Comparison of ENCODE assay signal across 22 mouse cellular contexts in genomic region chr10:23864362-23865312, GRCm38 (mm10). TPM values are rescaled to one million over a fixed set of nuclear protein-coding genes. Genes with fewer than 3 reads are reported as not detected.
DNase-seq lines count a peak whose midpoint lies in the region; ATAC-seq and TF ChIP-seq lines count a peak whose summit lies in the region.
"Had no signal": no experiment of that assay in that cellular context is flagged by ENCODE, and none has a peak within 500 bp of the region (broad histone marks: within the 10 kb centered on the region; RNA-seq: fewer than 3 reads in every experiment).

No protein-coding gene starts in this region.

- no peak overlapping the region for H3K4me3 ChIP-seq in liver, postnatal 0 days (ENCODE audit: low read depth, low read length)
- no peak overlapping the region for H3K4me3 ChIP-seq in liver, embryonic 11.5 days (ENCODE audit: low read depth, low read length)
- peak overlapping the region; percentile 38 for H3K4me3 ChIP-seq in megakaryocyte, embryonic 14.5 days (replicated peaks)
- no peak overlapping the region for H3K4me3 ChIP-seq in stomach, postnatal 0 days (ENCODE audit: low read depth, low read length)
- H3K4me3 ChIP-seq: heart, embryonic 12.5 days; hindbrain, embryonic 10.5 days; layer of hippocampus, adult 2 months; left cerebral cortex, adult 2 months; limb, embryonic 13.5 days; myocyte had no signal

- 54% methylated on average over 9 of the region's 9 CpGs for WGBS in liver, postnatal 0 days (ENCODE audit: insufficient replicate concordance)
- 73% methylated on average over 9 of the region's 9 CpGs for WGBS in liver, embryonic 11.5 days
- 63% methylated on average over 9 of the region's 9 CpGs for WGBS in stomach, postnatal 0 days

- H3K27ac ChIP-seq in liver, postnatal 0 days (ENCODE audit: low read depth), result 0 out of 2 replicates have a peak overlapping the region, but pooled peaks have one; percentile 29
- no peak overlapping the region for H3K27ac ChIP-seq in liver, embryonic 11.5 days (ENCODE audit: low read depth, low read length)
- H3K27ac ChIP-seq in stomach, postnatal 0 days (replicated peaks), result no peak overlapping the region
- H3K27ac ChIP-seq: hindbrain, embryonic 10.5 days; layer of hippocampus, adult 2 months; left cerebral cortex, adult 2 months; limb, embryonic 13.5 days had no signal

- H3K4me1 ChIP-seq in liver, postnatal 0 days (ENCODE audit: insufficient read depth), result no peaks in the 10 kb centered on the region
- H3K4me1 ChIP-seq in liver, embryonic 11.5 days (replicated peaks; ENCODE audit: control insufficient read depth, insufficient read depth, low read length), result no peaks in the 10 kb centered on the region
- H3K4me1 ChIP-seq in megakaryocyte, embryonic 14.5 days, result no peaks in the 10 kb centered on the region
- H3K4me1 ChIP-seq in stomach, postnatal 0 days (replicated peaks; ENCODE audit: control insufficient read depth, insufficient read depth), result no peaks in the 10 kb centered on the region
- H3K4me1 ChIP-seq: heart, embryonic 12.5 days; hindbrain, embryonic 10.5 days; limb, embryonic 13.5 days had no signal

- TF ChIP-seq POLR2A in brain, embryonic 14.5 days (IDR thresholded peaks at IDR 0.05; ENCODE audit: borderline replicate concordance, extremely low read depth, insufficient read depth, insufficient read length, poor library complexity, severe bottlenecking), result no peak

- no peak for TF ChIP-seq CTCF in liver, postnatal 0 days (IDR thresholded peaks at IDR 0.05; ENCODE audit: low read depth)
- no peak for TF ChIP-seq CTCF in brain, embryonic 14.5 days (IDR thresholded peaks at IDR 0.05; ENCODE audit: borderline replicate concordance, extremely low read depth, insufficient read depth, insufficient read length)
- TF ChIP-seq CTCF in stomach, postnatal 0 days (IDR thresholded peaks at IDR 0.05; ENCODE audit: low read depth), result no peak

- H3K9me3 ChIP-seq in liver, postnatal 0 days (ENCODE audit: low read length), result peaks cover 6% of the 10 kb centered on the region; the same call in 1 of the 2 replicates
- peaks cover 7% of the 10 kb centered on the region for H3K9me3 ChIP-seq in liver, embryonic 11.5 days (ENCODE audit: control insufficient read depth, low read length)
- no peaks in the 10 kb centered on the region for H3K9me3 ChIP-seq in megakaryocyte, embryonic 14.5 days
- no peaks in the 10 kb centered on the region for H3K9me3 ChIP-seq in stomach, postnatal 0 days (ENCODE audit: control insufficient read depth, low read length)

- no peak overlapping the region for H3K9ac ChIP-seq in liver, postnatal 0 days (replicated peaks)
- no peak overlapping the region for H3K9ac ChIP-seq in liver, embryonic 11.5 days (ENCODE audit: low read depth, low read length)
- H3K9ac ChIP-seq in stomach, postnatal 0 days (ENCODE audit: low read length), result no peak overlapping the region
- H3K9ac ChIP-seq: heart, embryonic 12.5 days; limb, embryonic 13.5 days had no signal

- DNase-seq in adrenal gland, postnatal 36 days, result peak; percentile 6 to 21
- no peak for DNase-seq in adrenal gland, postnatal 25 days
- no peak for DNase-seq in liver, postnatal 0 days
- no peak for DNase-seq in liver, embryonic 11.5 days (ENCODE audit: low spot score)
- DNase-seq in brain, embryonic 14.5 days (ENCODE audit: low read depth), result peak; percentile 19
- no peak for DNase-seq in thymus, postnatal 25 days
- DNase-seq in stomach, postnatal 0 days (ENCODE audit: low spot score), result no peak
- DNase-seq: cerebellum, postnatal 36 days; gastrocnemius, postnatal 25 days; kidney, adult 11 months; thymus, postnatal 4 days had no signal

- no peak overlapping the region for H3K4me2 ChIP-seq in liver, postnatal 0 days (ENCODE audit: low read depth, low read length)
- no peak overlapping the region for H3K4me2 ChIP-seq in liver, embryonic 11.5 days
- no peak overlapping the region for H3K4me2 ChIP-seq in stomach, postnatal 0 days (replicated peaks; ENCODE audit: low read depth)
- H3K4me2 ChIP-seq: heart, embryonic 12.5 days; limb, embryonic 13.5 days had no signal

- TF ChIP-seq EP300 in liver, postnatal 0 days (IDR thresholded peaks at IDR 0.05; ENCODE audit: low read depth), result no peak
- TF ChIP-seq EP300 in stomach, postnatal 0 days (optimal IDR thresholded peaks at IDR 0.05), result no peak

- H3K36me3 ChIP-seq in liver, postnatal 0 days (replicated peaks; ENCODE audit: insufficient read depth, low read length), result peaks cover 14% of the 10 kb centered on the region
- H3K36me3 ChIP-seq in liver, embryonic 11.5 days (ENCODE audit: control insufficient read depth, insufficient read depth, low read length), result no peaks in the 10 kb centered on the region
- H3K36me3 ChIP-seq in megakaryocyte, embryonic 14.5 days (replicated peaks; ENCODE audit: low read length), result no peaks in the 10 kb centered on the region
- H3K36me3 ChIP-seq in stomach, postnatal 0 days (ENCODE audit: control insufficient read depth, insufficient read depth, low read length), result no peaks in the 10 kb centered on the region
- H3K36me3 ChIP-seq: heart, embryonic 12.5 days; hindbrain, embryonic 10.5 days; limb, embryonic 13.5 days had no signal

- H3K27me3 ChIP-seq in liver, postnatal 0 days (ENCODE audit: insufficient read depth, low read length), result no peaks in the 10 kb centered on the region
- H3K27me3 ChIP-seq in liver, embryonic 11.5 days (replicated peaks; ENCODE audit: control insufficient read depth, insufficient read depth, low read length), result no peaks in the 10 kb centered on the region
- no peaks in the 10 kb centered on the region for H3K27me3 ChIP-seq in megakaryocyte, embryonic 14.5 days (replicated peaks)
- no peaks in the 10 kb centered on the region for H3K27me3 ChIP-seq in stomach, postnatal 0 days (ENCODE audit: control insufficient read depth, insufficient read depth, low read length)
- H3K27me3 ChIP-seq: heart, embryonic 12.5 days; limb, embryonic 13.5 days had no signal

- ATAC-seq in liver, postnatal 0 days, result peak; percentile 56; the same call in 1 of the 2 replicates
- no peak for ATAC-seq in liver, embryonic 11.5 days (replicated peaks; ENCODE audit: low FRiP score)
- no peak for ATAC-seq in stomach, postnatal 0 days (ENCODE audit: low FRiP score, low TSS enrichment)

RNA-seq across cellular contexts. Expression of gene Vnn3, which starts 13.4 kb away (rescaled TPM):
- 10 to 100 TPM in 1 of 2 experiments, 1 to 10 TPM in 1; 8.5 to 77.2 TPM for total RNA-seq in adrenal gland, postnatal 36 days (2021)
- total RNA-seq in adrenal gland, postnatal 25 days (2021), result 53.8 and 82.3 TPM in 2 replicates
- 129 and 137 TPM in 2 replicates for polyA plus RNA-seq in liver, postnatal 0 days (2015; fragmentation: Nextera tagmentation; extraction: Ambion mirVana)
- not detected in 2 replicates for polyA plus RNA-seq in liver, embryonic 11.5 days (2014; fragmentation: Nextera tagmentation; extraction: Ambion mirVana)
- 0.04 and 0.10 TPM in 2 replicates for polyA plus RNA-seq in brain, embryonic 14.5 days (2012; rRNA removed)
- polyA plus RNA-seq in megakaryocyte, embryonic 14.5 days (2012; ENCODE audit: insufficient read depth, low replicate concordance), result not detected in 2 replicates
- polyA plus RNA-seq in stomach, postnatal 0 days (2015; fragmentation: Nextera tagmentation; extraction: Ambion mirVana), result 0.46 and 0.57 TPM in 2 replicates
- total RNA-seq: left cerebral cortex, adult 2 months; megakaryocyte-erythroid progenitor cell, adult 5-6 weeks had no signal
- polyA plus RNA-seq: embryonic facial prominence, embryonic 11.5 days; heart, embryonic 12.5 days; hindbrain, embryonic 10.5 days; limb, embryonic 13.5 days; myocyte had no signal

RNA-seq across cellular contexts. Expression of gene Vnn1, which starts 29.9 kb away (rescaled TPM):
- 10 to 100 TPM; 18.8 to 60.6 TPM for total RNA-seq in adrenal gland, postnatal 36 days (2021)
- 48.8 and 69.8 TPM in 2 replicates for total RNA-seq in adrenal gland, postnatal 25 days (2021)
- 13.9 and 20.5 TPM in 2 replicates for polyA plus RNA-seq in liver, postnatal 0 days (2015; fragmentation: Nextera tagmentation; extraction: Ambion mirVana)
- 1.3 and 1.4 TPM in 2 replicates for polyA plus RNA-seq in liver, embryonic 11.5 days (2014; fragmentation: Nextera tagmentation; extraction: Ambion mirVana)
- 0.14 and 0.15 TPM in 2 replicates for polyA plus RNA-seq in brain, embryonic 14.5 days (2012; rRNA removed)
- not detected in 2 replicates for polyA plus RNA-seq in megakaryocyte, embryonic 14.5 days (2012; ENCODE audit: insufficient read depth, low replicate concordance)
- 2.3 and 3.0 TPM in 2 replicates for polyA plus RNA-seq in stomach, postnatal 0 days (2015; fragmentation: Nextera tagmentation; extraction: Ambion mirVana)
- total RNA-seq: megakaryocyte-erythroid progenitor cell, adult 5-6 weeks had no signal
- polyA plus RNA-seq: myocyte had no signal

RNA-seq across cellular contexts. Expression of gene Taar1, which starts 55.5 kb away (rescaled TPM):
- not detected for total RNA-seq in adrenal gland, postnatal 36 days (2021)
- total RNA-seq in adrenal gland, postnatal 25 days (2021), result not detected in 2 replicates
- not detected in 2 replicates for polyA plus RNA-seq in liver, postnatal 0 days (2015; fragmentation: Nextera tagmentation; extraction: Ambion mirVana)
- polyA plus RNA-seq in liver, embryonic 11.5 days (2014; fragmentation: Nextera tagmentation; extraction: Ambion mirVana), result not detected in 2 replicates
- not detected in 2 replicates for polyA plus RNA-seq in brain, embryonic 14.5 days (2012; rRNA removed)
- polyA plus RNA-seq in megakaryocyte, embryonic 14.5 days (2012; ENCODE audit: insufficient read depth, low replicate concordance), result not detected in 2 replicates
- not detected in 2 replicates for polyA plus RNA-seq in stomach, postnatal 0 days (2015; fragmentation: Nextera tagmentation; extraction: Ambion mirVana)
- total RNA-seq: gastrocnemius, postnatal 25 days; layer of hippocampus, adult 2 months; left cerebral cortex, adult 2 months; megakaryocyte-erythroid progenitor cell, adult 5-6 weeks had no signal
- polyA plus RNA-seq: embryonic facial prominence, embryonic 11.5 days; heart, embryonic 12.5 days; hindbrain, embryonic 10.5 days; limb, embryonic 13.5 days; lung, embryonic 16.5 days; myocyte; spleen, adult 2 months had no signal

Comparison
In these comparisons a context has a peak if more than half of its experiments do, and no peak if none do; other contexts are left out.
1. DNase-seq: peak in adrenal gland, postnatal 36 days (2 of 2) and brain, embryonic 14.5 days (single experiment); none in adrenal gland, postnatal 25 days (single experiment), liver, postnatal 0 days (single experiment), liver, embryonic 11.5 days (single experiment), thymus, postnatal 25 days (single experiment) and stomach, postnatal 0 days (single experiment).
2. RNA of gene Vnn3, which starts 13.4 kb away (polyA plus RNA-seq): 129 to 137 TPM in liver, postnatal 0 days; 0.46 to 0.57 TPM in stomach, postnatal 0 days, 0.04 to 0.10 TPM in brain, embryonic 14.5 days, not detected in liver, embryonic 11.5 days and not detected in megakaryocyte, embryonic 14.5 days; every median in the first group is over 10 times any median in the second.